Mouse (Mus musculus) heart, adult 18-20 months (tissue): ENCODE data around the gene Gpsm3. TPM values are rescaled to one million over a fixed set of nuclear protein-coding genes. Genes with fewer than 3 reads are reported as not detected.

Source experiments
- DNase-seq, 2 experiments: peaks; one replicate each; pipeline ENCODE4 v3.0.0; 2021 to 2022; ENCODE audit warnings: mixed read lengths in 1 of 2
- total RNA-seq, 2 experiments: library from RNA; stranded (reverse); gene quantifications; 2 replicates each; pipeline ENCODE4 v1.2.3; 2021

Gene Gpsm3
- total RNA-seq, 2 experiments from 2014 or later = 4.1 to 5.9 TPM

- DNase-seq = no peak
These were observed 40.4 kb downstream of the Gpsm3 start for GRCm38 (mm10) chr17:34629796-34630603.

- no peak for DNase-seq
These were observed 41.2 kb downstream of the Gpsm3 start for GRCm38 (mm10) chr17:34630761-34631301.

- DNase-seq = no peak
These were observed 42.0 kb downstream of the Gpsm3 start for GRCm38 (mm10) chr17:34631647-34632046.

- peak; percentile 91 to 93 for DNase-seq
These were observed 42.7 kb downstream of the Gpsm3 start for GRCm38 (mm10) chr17:34632261-34632691.

GRCm38 (mm10) chr17:34635671-34636070, 46.1 kb downstream of the Gpsm3 start:
- no peak for DNase-seq

GRCm38 (mm10) chr17:34637459-34637858, 47.9 kb downstream of the Gpsm3 start:
- no peak for DNase-seq

- no peak for DNase-seq
These were observed 50.1 kb downstream of the Gpsm3 start for GRCm38 (mm10) chr17:34639461-34640255.

- DNase-seq = peak; percentile 76 to 84
These were observed 51.4 kb downstream of the Gpsm3 start for GRCm38 (mm10) chr17:34640778-34641601.

Other genes with a start within 250 kb of the Gpsm3 start
- under 1 TPM; 0.26 to 0.32 TPM for gene Btnl2, start 235.0 kb upstream of the Gpsm3 start, total RNA-seq
- gene Btnl1, start 212.7 kb upstream of the Gpsm3 start, total RNA-seq = not detected
- gene BC051142, start 191.0 kb upstream of the Gpsm3 start, total RNA-seq = not detected
- not detected for gene Btnl4, start 112.5 kb upstream of the Gpsm3 start, total RNA-seq
- not detected for gene Btnl6, start 72.5 kb upstream of the Gpsm3 start, total RNA-seq
- gene Notch4, start 25.5 kb upstream of the Gpsm3 start, total RNA-seq = 10 to 100 TPM; 33.8 to 40.6 TPM
- gene Pbx2, start 1.5 kb downstream of the Gpsm3 start, total RNA-seq = 10 to 100 TPM; 13.6 to 17.4 TPM
- gene Ager, start 8.1 kb downstream of the Gpsm3 start, total RNA-seq = under 1 TPM in 1 of 2 experiments, not detected in 1; 0.23 TPM
- 10 to 100 TPM; 40.9 to 43.3 TPM for gene Rnf5, start 13.9 kb downstream of the Gpsm3 start, total RNA-seq
- 10 to 100 TPM; 67.9 to 72.4 TPM for gene Agpat1, start 14.5 kb downstream of the Gpsm3 start, total RNA-seq
- 1 to 10 TPM in 1 of 2 experiments, under 1 TPM in 1; 0.85 to 1.1 TPM for gene Egfl8, start 26.2 kb downstream of the Gpsm3 start, total RNA-seq
- 10 to 100 TPM; 55.5 to 55.8 TPM for gene Ppt2, start 38.7 kb downstream of the Gpsm3 start, total RNA-seq
- 1 to 10 TPM in 1 of 2 experiments, under 1 TPM in 1; 0.93 to 1.5 TPM for gene Prrt1, start 39.7 kb downstream of the Gpsm3 start, total RNA-seq
- 1 to 10 TPM; 5.8 to 6.5 TPM for gene Fkbpl, start 55.0 kb downstream of the Gpsm3 start, total RNA-seq
- 10 to 100 TPM; 15.5 to 17.2 TPM for gene Atf6b, start 57.3 kb downstream of the Gpsm3 start, total RNA-seq
- gene Tnxb, start 80.7 kb downstream of the Gpsm3 start, total RNA-seq = 10 to 100 TPM; 22.9 to 26.5 TPM
- 10 to 100 TPM; 14.4 to 25.5 TPM for gene C4b, start 154.1 kb downstream of the Gpsm3 start, total RNA-seq
- gene Cyp21a1, start 214.8 kb downstream of the Gpsm3 start, total RNA-seq = not detected
- gene Stk19, start 247.1 kb downstream of the Gpsm3 start, total RNA-seq = 1 to 10 TPM; 8.5 to 9.5 TPM
- 10 to 100 TPM in 1 of 2 experiments, 1 to 10 TPM in 1; 9.8 to 13.3 TPM for gene Dxo, start 247.2 kb downstream of the Gpsm3 start, total RNA-seq